Mouse (Mus musculus): ENCODE measurements around the gene Gm49337. TPM values are rescaled to one million over a fixed set of nuclear protein-coding genes. Genes with fewer than 3 reads are reported as not detected.
"Not testable (repeated sequence)": the region's sequence is repeated elsewhere in the genome, so short reads cannot be mapped to it uniquely, and the experiment has no call there.

Gene Gm49337
- polyA plus RNA-seq, 1 experiment from 2014 or later: not detected

GRCm38 (mm10) chr4:116182745-116183144 is 9.6 kb downstream of the Gm49337 start:
- Histone ChIP-seq H3K4me3 (replicated peaks) (no peak overlapping the region), H3K36me3 (no peaks in the 10 kb centered on the region), H3K4me2 (replicated peaks) (peak overlapping the region; percentile 18), H3K4me1 (replicated peaks) (no peaks in the 10 kb centered on the region), H3K9ac (no peak overlapping the region), H3K27ac (no peak overlapping the region), H3K9me3 (no peaks in the 10 kb centered on the region), H3K27me3 (replicated peaks) (no peaks in the 10 kb centered on the region)
- WGBS: 23% methylated on average over 12 of the region's 12 CpGs
- ATAC-seq: no peak

DNA sequence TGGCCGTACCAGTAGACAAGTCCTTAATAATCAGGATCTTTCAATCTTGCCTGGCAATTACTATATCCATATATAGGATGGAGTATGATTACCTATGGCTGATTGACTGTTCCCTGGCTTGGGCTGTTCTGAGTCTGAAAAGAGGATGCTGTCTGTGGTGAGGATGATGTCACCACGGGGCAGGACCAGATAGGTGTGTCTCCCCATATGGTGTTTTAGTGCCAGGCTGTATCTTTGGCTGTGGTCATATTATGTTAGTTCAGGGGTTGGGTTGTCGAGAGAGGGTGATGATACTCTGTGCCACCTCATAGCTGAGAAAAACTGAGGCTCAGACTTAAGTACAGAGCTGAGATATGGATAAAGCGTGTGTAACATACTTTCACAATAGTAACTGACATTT is 11.9 kb downstream of the Gm49337 start:
- H3K4me2 ChIP-seq (replicated peaks): no peak overlapping the region
- 84% methylated on average over 4 of the region's 4 CpGs for WGBS
- H3K9ac ChIP-seq: no peak overlapping the region
- no peak overlapping the region for H3K27ac ChIP-seq
- H3K27me3 ChIP-seq (replicated peaks): no peaks in the 10 kb centered on the region
- no peaks in the 10 kb centered on the region for H3K9me3 ChIP-seq
- H3K36me3 ChIP-seq: no peaks in the 10 kb centered on the region
- H3K4me1 ChIP-seq (replicated peaks): no peaks in the 10 kb centered on the region
- H3K4me3 ChIP-seq (replicated peaks): no peak overlapping the region
- ATAC-seq: no peak

GRCm38 (mm10) chr4:116192286-116192835 is 19.2 kb downstream of the Gm49337 start:
- WGBS: 40% methylated on average over 4 of the region's 4 CpGs
- no peak for ATAC-seq
- H3K4me3 ChIP-seq (replicated peaks): no peak overlapping the region
- no peaks in the 10 kb centered on the region for H3K36me3 ChIP-seq
- no peak overlapping the region for H3K27ac ChIP-seq
- no peaks in the 10 kb centered on the region for H3K9me3 ChIP-seq
- no peak overlapping the region for H3K4me2 ChIP-seq (replicated peaks)
- no peaks in the 10 kb centered on the region for H3K4me1 ChIP-seq (replicated peaks)
- no peaks in the 10 kb centered on the region for H3K27me3 ChIP-seq (replicated peaks)
- no peak overlapping the region for H3K9ac ChIP-seq

DNA sequence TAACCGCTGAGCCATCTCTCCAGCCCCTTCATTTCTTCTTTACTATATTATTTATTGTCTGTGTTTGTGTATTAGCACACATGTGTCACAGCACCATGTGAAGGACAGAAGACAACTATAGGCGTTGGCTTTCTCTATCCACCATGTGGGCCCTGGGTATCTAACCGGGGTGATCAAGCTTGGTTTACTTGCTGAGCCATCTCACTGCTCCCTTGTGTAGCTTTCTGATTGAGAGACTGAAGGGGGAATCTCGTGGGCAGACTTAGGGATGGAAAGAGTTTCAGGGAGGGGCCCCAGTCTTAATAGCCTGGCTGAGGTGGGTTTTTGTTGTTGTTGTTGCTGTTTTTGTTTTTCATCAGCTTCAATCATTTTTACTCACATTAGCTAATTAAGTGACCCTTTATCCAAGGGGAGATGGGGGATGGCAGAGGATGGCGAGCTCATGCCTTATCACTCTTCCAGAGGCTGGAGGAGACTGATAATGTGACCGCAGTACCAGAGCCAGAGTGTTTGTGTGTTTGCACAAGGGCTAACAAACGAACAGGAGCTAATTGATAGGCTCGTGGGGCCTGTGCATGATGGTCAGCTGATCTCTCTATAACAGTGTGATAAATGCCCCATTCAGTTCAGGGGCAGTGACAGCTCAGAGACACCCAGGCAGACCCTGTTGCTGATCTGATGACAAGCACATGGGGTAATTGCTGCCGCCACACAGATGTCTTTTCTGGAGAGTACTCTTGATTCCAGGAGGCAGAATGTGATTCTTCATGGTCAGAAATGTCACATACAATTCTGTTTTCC is 20.6 kb downstream of the Gm49337 start:
- 58% methylated on average over 9 of the region's 9 CpGs for WGBS
- H3K4me3 ChIP-seq (replicated peaks): no peak overlapping the region
- H3K9me3 ChIP-seq: no peaks in the 10 kb centered on the region
- no peak overlapping the region for H3K27ac ChIP-seq
- no peak overlapping the region for H3K4me2 ChIP-seq (replicated peaks)
- no peaks in the 10 kb centered on the region for H3K36me3 ChIP-seq
- no peaks in the 10 kb centered on the region for H3K27me3 ChIP-seq (replicated peaks)
- no peaks in the 10 kb centered on the region for H3K4me1 ChIP-seq (replicated peaks)
- no peak overlapping the region for H3K9ac ChIP-seq
- ATAC-seq: peak; percentile 71; the same call in 1 of the 2 replicates

DNA sequence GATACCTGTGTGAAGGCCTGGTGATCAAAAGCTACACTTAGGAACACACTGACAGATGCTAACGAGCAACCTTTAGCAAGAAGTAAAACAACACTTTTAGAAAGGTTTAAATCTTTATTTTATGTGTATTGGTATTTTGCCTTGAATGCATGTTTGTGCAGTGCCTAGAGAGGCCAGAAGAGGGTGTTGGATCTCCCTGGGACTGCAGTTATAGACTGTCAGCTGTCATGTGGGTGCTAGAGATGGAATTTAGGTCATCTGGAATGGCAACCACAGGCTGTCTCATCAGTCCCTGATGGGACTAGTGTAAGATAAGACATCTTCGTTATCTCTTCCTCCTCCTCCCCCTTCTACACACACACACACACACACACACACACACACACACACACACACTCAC is 25.2 kb downstream of the Gm49337 start:
- H3K9ac ChIP-seq: no peak overlapping the region
- H3K4me3 ChIP-seq (replicated peaks): no peak overlapping the region
- no peak overlapping the region for H3K4me2 ChIP-seq (replicated peaks)
- no peaks in the 10 kb centered on the region for H3K4me1 ChIP-seq (replicated peaks)
- H3K9me3 ChIP-seq: no peaks in the 10 kb centered on the region
- no peaks in the 10 kb centered on the region for H3K36me3 ChIP-seq
- no peak for ATAC-seq
- 88% methylated on average over 2 of the region's 2 CpGs for whole genome bisulfite sequencing
- H3K27ac ChIP-seq: no peak overlapping the region
- no peaks in the 10 kb centered on the region for H3K27me3 ChIP-seq (replicated peaks)

GRCm38 (mm10) chr4:116204422-116204821 is 31.2 kb downstream of the Gm49337 start:
- no peak overlapping the region for H3K27ac ChIP-seq
- H3K27me3 ChIP-seq (replicated peaks): no peaks in the 10 kb centered on the region
- no peaks in the 10 kb centered on the region for H3K4me1 ChIP-seq (replicated peaks)
- H3K9me3 ChIP-seq: no peaks in the 10 kb centered on the region
- no peak overlapping the region for H3K4me2 ChIP-seq (replicated peaks)
- WGBS: 59% methylated on average over 3 of the region's 3 CpGs
- no peak for ATAC-seq
- no peak overlapping the region for H3K9ac ChIP-seq
- H3K4me3 ChIP-seq (replicated peaks): no peak overlapping the region
- no peaks in the 10 kb centered on the region for H3K36me3 ChIP-seq

DNA sequence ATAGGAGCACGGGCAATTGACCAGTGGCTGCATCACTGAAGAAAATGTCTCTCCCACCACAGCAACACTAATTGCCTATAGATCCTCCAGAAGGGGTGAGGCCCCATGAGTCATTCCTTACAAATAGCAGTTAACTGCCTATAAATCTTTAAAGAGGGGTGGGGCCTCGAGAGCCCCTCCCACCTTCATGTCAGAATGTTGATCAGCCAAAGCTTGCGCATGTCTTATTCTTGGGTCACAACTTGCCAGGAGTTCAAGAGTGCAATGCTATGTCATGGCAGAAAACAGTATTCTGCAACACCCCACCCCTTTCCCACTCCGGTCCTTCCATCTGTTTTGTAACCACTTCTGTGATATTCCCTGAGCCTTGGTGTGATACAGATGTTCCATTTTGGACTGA is 33.3 kb downstream of the Gm49337 start:
- H3K27ac ChIP-seq: no peak overlapping the region
- H3K36me3 ChIP-seq: no peaks in the 10 kb centered on the region
- peak; percentile 80 for ATAC-seq

GRCm38 (mm10) chr4:116208891-116209290 is 35.7 kb downstream of the Gm49337 start:
- no peaks in the 10 kb centered on the region for H3K4me1 ChIP-seq (replicated peaks)
- H3K4me2 ChIP-seq (replicated peaks): no peak overlapping the region
- no peaks in the 10 kb centered on the region for H3K27me3 ChIP-seq (replicated peaks)
- no peak overlapping the region for H3K9ac ChIP-seq
- no peak overlapping the region for H3K27ac ChIP-seq
- H3K9me3 ChIP-seq: no peaks in the 10 kb centered on the region
- no peak overlapping the region for H3K4me3 ChIP-seq (replicated peaks)
- ATAC-seq: no peak
- no peaks in the 10 kb centered on the region for H3K36me3 ChIP-seq
- WGBS: 90% methylated on average over 1 of the region's 1 CpGs

More for the DNA sequence above, 33.3 kb downstream of the Gm49337 start:
- Histone ChIP-seq H3K27me3 (replicated peaks) (no peaks in the 10 kb centered on the region), H3K4me2 (replicated peaks) (no peak overlapping the region), H3K4me1 (replicated peaks) (no peaks in the 10 kb centered on the region), H3K4me3 (replicated peaks) (no peak overlapping the region), H3K9me3 (no peaks in the 10 kb centered on the region), H3K9ac (no peak overlapping the region)
- 61% methylated on average over 4 of the region's 4 CpGs for WGBS

DNA sequence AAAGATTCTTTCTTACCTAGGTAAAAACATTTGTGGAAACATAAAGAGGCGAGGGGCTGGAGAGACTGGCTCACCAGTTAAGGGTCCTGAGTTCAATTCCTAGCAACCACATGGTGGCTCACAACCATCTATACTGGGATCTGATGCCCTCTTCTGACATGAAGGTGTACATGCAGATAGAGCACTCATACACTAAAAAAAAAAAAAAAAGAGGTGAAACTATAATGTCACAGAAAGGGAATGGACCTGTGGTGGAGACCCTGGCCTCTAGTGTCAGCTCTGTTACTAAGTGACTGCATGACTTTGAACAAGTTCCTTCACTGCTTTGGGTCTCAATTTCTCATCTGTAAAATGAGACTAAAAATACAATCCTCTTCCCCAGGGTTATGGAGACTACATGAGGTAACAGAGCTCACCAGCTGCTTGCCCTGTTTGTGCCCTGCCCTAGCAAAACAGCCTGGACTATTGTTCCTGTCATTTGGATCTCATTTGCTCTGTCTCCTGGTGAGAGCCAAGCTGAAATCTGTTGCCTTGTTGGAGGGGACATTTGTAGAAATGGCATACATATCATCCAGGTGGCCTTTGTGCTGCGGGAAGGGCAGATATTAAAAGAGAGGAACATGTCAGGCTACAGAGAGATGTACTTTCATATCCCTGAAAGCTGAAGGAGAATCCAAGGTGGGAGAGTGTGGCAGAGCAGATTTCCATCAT is 42.9 kb downstream of the Gm49337 start:
- H3K4me2 ChIP-seq (replicated peaks): no peak overlapping the region
- 93% methylated on average over 2 of the region's 2 CpGs for WGBS
- no peak overlapping the region for H3K9ac ChIP-seq
- no peaks in the 10 kb centered on the region for H3K9me3 ChIP-seq
- H3K36me3 ChIP-seq: no peaks in the 10 kb centered on the region
- H3K27me3 ChIP-seq (replicated peaks): no peaks in the 10 kb centered on the region
- no peak overlapping the region for H3K4me3 ChIP-seq (replicated peaks)
- ATAC-seq: no peak
- H3K4me1 ChIP-seq (replicated peaks): 0 out of 2 replicates have a peak, but pooled peaks cover 2% of the 10 kb centered on the region
- no peak overlapping the region for H3K27ac ChIP-seq

DNA sequence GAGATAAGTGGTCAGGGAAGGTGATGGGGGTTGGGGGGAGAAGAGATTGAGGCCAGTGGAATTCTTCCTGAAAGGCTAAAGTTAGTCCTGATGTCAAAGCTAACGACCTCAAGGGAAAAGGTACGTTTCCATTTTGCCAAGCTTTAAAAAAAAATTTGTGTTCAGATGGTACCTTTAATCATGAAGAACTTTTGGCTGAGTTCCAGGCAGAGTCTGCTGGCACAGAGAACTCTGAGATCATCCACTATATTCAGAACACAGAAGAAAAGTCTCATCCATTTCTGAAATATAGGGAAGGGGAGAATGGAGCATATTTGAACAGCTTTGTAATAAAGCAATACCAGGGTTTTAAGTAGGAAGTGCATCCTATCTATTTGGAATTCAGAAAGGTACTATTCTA is 43.9 kb downstream of the Gm49337 start:
- Histone ChIP-seq H3K9me3 (no peaks in the 10 kb centered on the region), H3K4me2 (replicated peaks) (no peak overlapping the region), H3K27ac (no peak overlapping the region), H3K4me3 (replicated peaks) (no peak overlapping the region), H3K4me1 (replicated peaks) (0 out of 2 replicates have a peak, but pooled peaks cover 2% of the 10 kb centered on the region), H3K27me3 (replicated peaks) (no peaks in the 10 kb centered on the region), H3K36me3 (no peaks in the 10 kb centered on the region), H3K9ac (no peak overlapping the region)
- 21% methylated on average over 2 of the region's 2 CpGs for WGBS
- no peak for ATAC-seq

- not testable (repeated sequence) for ATAC-seq; H3K9ac ChIP-seq; H3K27me3 ChIP-seq (replicated peaks); H3K9me3 ChIP-seq; H3K4me1 ChIP-seq (replicated peaks); H3K4me2 ChIP-seq (replicated peaks); H3K4me3 ChIP-seq (replicated peaks); H3K36me3 ChIP-seq; H3K27ac ChIP-seq
- WGBS: 86% methylated on average over 1 of the region's 1 CpGs
These were observed 44.5 kb downstream of the Gm49337 start for GRCm38 (mm10) chr4:116217661-116218060.

- Histone ChIP-seq H3K27ac (no peak overlapping the region), H3K4me3 (replicated peaks) (no peak overlapping the region), H3K9me3 (no peaks in the 10 kb centered on the region), H3K4me1 (replicated peaks) (0 out of 2 replicates have a peak, but pooled peaks cover 2% of the 10 kb centered on the region), H3K36me3 (no peaks in the 10 kb centered on the region), H3K4me2 (replicated peaks) (no peak overlapping the region), H3K9ac (no peak overlapping the region), H3K27me3 (replicated peaks) (no peaks in the 10 kb centered on the region)
- 100% methylated on average over 1 of the region's 1 CpGs for WGBS
- ATAC-seq: no peak
These were observed 45.9 kb downstream of the Gm49337 start for GRCm38 (mm10) chr4:116219056-116219455.
